Mouse (Mus musculus) ES-E14 (cell line): ENCODE data around the gene Ift88.

Experiments used
- CHD2 ChIP-seq: IDR thresholded peaks from 2 replicates; pipeline ENCODE4 v1.6.1; 2014; ENCODE audit warnings: mild to moderate bottlenecking, low read depth, low read length, inconsistent platforms
- ZC3H11A ChIP-seq: IDR thresholded peaks from 2 replicates; pipeline ENCODE4 v1.6.1; 2012; ENCODE audit warnings: low read depth, mild to moderate bottlenecking, inconsistent platforms, low read length, borderline replicate concordance
- ZNF384 ChIP-seq: IDR thresholded peaks from 2 replicates; pipeline ENCODE4 v1.6.1; 2012; ENCODE audit warnings: low read depth, low read length, inconsistent platforms

DNA sequence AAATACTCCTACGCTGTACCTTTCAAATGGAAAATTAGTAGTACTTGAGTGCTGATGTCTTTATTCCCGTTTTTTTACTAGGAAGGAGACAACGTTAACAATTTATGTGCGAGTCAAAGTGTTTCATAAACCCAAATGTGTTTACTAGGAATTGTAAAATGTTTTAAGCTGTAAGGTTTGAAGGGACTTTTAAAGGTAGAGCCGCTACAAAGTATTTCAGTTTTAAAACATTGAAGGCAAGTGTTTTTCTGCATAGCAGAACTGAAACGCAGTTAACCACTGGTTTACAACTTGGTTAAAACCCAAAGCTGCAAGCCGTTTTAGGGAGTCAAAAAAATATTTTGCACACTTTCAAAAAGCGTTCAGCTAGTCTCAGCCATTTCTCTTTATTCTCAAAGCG, 99.9 kb downstream of the Ift88 start:
- TF ChIP-seq CHD2 (no peak), ZC3H11A (no peak), ZNF384 (no peak)
